Mouse (Mus musculus): ENCODE results near the gene Tcf7l2.

DNA sequence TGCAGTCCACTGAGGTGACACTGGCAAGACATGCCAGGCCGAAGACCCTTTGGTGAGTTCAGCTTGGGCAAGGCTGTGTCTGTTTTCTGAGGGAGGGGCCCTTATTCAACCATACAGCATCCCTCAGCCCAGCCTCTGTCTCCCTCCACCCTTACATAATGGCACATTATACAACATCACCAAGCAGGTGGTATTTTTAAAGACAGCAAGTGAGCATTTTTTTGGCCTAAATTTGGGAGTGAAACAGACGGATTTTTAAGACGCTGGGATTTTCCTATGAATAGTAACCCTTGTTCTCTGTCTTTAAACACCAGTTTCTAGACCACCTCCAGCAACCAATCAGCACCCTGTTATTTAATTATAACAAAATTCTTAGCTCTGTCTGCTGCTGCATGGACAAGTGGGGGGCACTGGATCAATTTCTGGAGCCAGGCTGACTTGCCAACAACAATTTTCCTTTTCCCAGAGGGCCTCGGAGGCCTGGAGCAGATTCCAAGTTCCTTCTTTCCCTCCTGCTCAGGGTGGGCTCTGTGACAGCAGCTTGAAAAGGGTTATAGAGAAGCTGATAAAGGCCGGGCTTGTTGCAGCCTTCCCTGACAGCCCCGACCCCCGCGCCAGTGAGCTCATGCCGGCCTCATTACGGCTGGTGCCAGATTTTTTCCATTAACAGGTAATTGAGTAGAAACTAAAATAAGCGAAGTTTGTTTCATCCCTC is 199.1 kb downstream of the Tcf7l2 start:
- no peak for TF ChIP-seq CTCF (IDR thresholded peaks at IDR 0.05; ENCODE audit: low read depth, low read length)
- no peak for TF ChIP-seq TAL1 (conservative IDR thresholded peaks at IDR 0.05; ENCODE audit: low read depth, low read length)

All from G1E (cell line).